Mouse (Mus musculus): Measurements from ENCODE around the gene Ralgapa2. TPM values are rescaled to one million over a fixed set of nuclear protein-coding genes. Genes with fewer than 3 reads are reported as not detected.
A peak's percentile ranks its signal among the peaks of the same experiment; 100 is the strongest.

The Ralgapa2 gene
- polyA plus RNA-seq, 1 experiment from 2014 or later, result 8.6 TPM

DNA sequence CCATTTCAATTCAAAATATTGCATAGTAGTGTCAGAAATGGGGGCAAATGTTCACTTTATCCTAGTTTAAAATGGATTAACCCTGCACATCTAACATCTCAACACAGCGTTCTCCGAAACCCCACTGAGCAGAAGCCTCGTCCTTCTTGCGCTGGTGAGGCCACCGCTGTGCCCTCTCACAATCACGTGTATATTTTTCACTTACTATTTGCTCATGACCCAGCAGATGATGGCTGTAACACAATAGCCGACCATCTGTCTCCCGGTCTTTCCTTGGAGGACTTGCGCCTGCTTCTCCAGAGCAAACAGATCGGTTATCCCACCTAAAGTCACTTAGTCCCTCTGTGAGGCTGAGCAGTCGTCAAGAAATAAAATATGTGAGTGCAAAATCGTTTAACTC is 146.0 kb downstream of the Ralgapa2 start:
- 44% methylated on average over 12 of the region's 12 CpGs for WGBS
- Histone ChIP-seq H3K9me3 (ENCODE audit: control insufficient read depth, low read length) (no peaks in the 10 kb centered on the region), H3K4me2 (ENCODE audit: low read depth) (no peak overlapping the region), H3K4me3 (ENCODE audit: low read depth, low read length) (no peak overlapping the region), H3K9ac (ENCODE audit: low read length) (no peak overlapping the region), H3K27me3 (ENCODE audit: control insufficient read depth, insufficient read depth, low read length) (no peaks in the 10 kb centered on the region), H3K4me1 (ENCODE audit: control insufficient read depth, insufficient read depth, low read length) (no peaks in the 10 kb centered on the region; the same call in 1 of the 2 replicates), H3K36me3 (ENCODE audit: control insufficient read depth, insufficient read depth, low read length) (no peaks in the 10 kb centered on the region), H3K27ac (ENCODE audit: low read depth, low read length) (no peak overlapping the region)
- ATAC-seq (ENCODE audit: insufficient read depth, low FRiP score, low TSS enrichment) (no peak), DNase-seq (ENCODE audit: low spot score) (peak; percentile 20)

DNA sequence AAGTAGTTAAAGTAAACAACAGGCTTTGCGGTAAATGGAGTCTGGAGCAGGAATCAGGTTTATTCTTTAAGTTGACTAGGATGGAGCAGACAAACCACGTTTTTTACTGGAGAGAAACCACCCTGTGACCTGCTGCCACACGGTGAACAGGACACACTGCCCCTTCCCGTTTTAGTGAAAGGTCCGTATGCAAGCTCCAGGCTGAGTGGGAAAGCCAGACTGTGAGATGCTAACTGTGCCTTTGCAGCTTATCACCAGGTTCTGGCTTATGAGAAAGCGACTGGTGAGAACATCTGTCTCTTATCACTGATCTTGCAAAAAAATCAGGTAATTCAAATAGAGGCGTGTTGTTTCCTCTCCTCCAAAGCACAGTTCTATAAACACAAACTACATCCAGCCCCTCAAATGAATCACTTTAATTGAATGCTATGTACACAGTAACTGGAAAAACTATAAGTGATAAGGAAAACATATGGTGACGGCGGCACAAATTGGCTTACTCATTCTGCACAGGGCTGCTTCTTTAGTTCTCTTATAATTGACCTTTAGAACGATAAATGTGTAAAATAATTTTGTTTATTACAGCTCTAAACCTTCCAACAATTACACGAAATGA is 146.7 kb downstream of the Ralgapa2 start:
- no peak for ATAC-seq (ENCODE audit: insufficient read depth, low FRiP score, low TSS enrichment)
- H3K4me2 ChIP-seq (ENCODE audit: low read depth), result no peak overlapping the region
- 69% methylated on average over 11 of the region's 11 CpGs for WGBS

DNA sequence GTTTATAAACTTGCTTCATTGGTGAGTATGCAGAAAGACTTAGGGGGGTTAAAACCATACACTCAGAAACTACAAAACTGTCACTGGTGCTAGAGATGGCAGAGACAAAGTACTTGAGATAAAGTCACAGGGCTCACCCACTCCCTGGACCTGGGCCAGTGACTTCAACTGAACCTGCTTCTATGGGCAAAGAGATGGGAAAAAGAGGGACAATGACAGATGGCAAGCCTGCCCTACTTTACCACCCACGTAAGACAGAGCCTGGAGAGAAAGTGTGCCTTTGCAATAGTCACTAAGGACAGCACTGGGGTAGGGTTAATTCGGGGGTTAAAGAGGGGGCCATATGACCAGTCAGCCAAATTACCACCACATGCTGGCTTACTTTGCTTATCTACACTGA is 148.7 kb downstream of the Ralgapa2 start:
- Histone ChIP-seq H3K4me2 (ENCODE audit: low read depth) (no peak overlapping the region), H3K27ac (ENCODE audit: low read depth, low read length) (no peak overlapping the region), H3K36me3 (ENCODE audit: control insufficient read depth, insufficient read depth, low read length) (no peaks in the 10 kb centered on the region), H3K9me3 (ENCODE audit: control insufficient read depth, low read length) (no peaks in the 10 kb centered on the region), H3K4me1 (ENCODE audit: control insufficient read depth, insufficient read depth, low read length) (no peaks in the 10 kb centered on the region), H3K4me3 (ENCODE audit: low read depth, low read length) (no peak overlapping the region), H3K27me3 (ENCODE audit: control insufficient read depth, insufficient read depth, low read length) (no peaks in the 10 kb centered on the region), H3K9ac (ENCODE audit: low read length) (no peak overlapping the region)
- 80% methylated on average over 2 of the region's 2 CpGs for WGBS
- DNase-seq (ENCODE audit: low spot score) (no peak), ATAC-seq (ENCODE audit: insufficient read depth, low FRiP score, low TSS enrichment) (no peak)

More for the DNA sequence above, 146.7 kb downstream of the Ralgapa2 start:
- DNase-seq (ENCODE audit: low spot score), result no peak
- Histone ChIP-seq H3K4me3 (ENCODE audit: low read depth, low read length) (no peak overlapping the region), H3K27me3 (ENCODE audit: control insufficient read depth, insufficient read depth, low read length) (no peaks in the 10 kb centered on the region), H3K36me3 (ENCODE audit: control insufficient read depth, insufficient read depth, low read length) (no peaks in the 10 kb centered on the region), H3K27ac (ENCODE audit: low read depth, low read length) (no peak overlapping the region), H3K4me1 (ENCODE audit: control insufficient read depth, insufficient read depth, low read length) (no peaks in the 10 kb centered on the region; the same call in 1 of the 2 replicates), H3K9me3 (ENCODE audit: control insufficient read depth, low read length) (no peaks in the 10 kb centered on the region), H3K9ac (ENCODE audit: low read length) (no peak overlapping the region)

DNA sequence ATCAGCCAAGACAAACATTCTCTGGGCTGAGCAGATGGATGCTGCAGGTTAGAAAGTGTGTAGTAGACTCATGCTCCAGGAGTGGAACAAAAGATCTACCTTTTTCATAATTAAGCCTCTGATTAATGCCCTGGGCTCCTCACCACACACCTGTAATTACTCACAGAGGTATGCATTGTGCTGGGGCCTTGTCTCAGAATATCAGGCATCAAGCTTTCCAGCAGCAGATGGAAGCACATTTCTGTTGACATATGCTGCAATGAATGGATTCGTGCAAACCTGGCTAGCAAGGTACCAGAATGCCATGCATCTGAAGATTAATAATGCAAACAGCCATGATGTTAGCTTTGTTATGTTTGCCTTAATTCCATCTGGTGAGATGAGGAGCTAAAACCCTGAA is 149.2 kb downstream of the Ralgapa2 start:
- Histone ChIP-seq H3K4me1 (ENCODE audit: control insufficient read depth, insufficient read depth, low read length) (no peaks in the 10 kb centered on the region), H3K27ac (ENCODE audit: low read depth, low read length) (no peak overlapping the region), H3K27me3 (ENCODE audit: control insufficient read depth, insufficient read depth, low read length) (no peaks in the 10 kb centered on the region), H3K9ac (ENCODE audit: low read length) (no peak overlapping the region), H3K36me3 (ENCODE audit: control insufficient read depth, insufficient read depth, low read length) (no peaks in the 10 kb centered on the region), H3K4me3 (ENCODE audit: low read depth, low read length) (no peak overlapping the region), H3K9me3 (ENCODE audit: control insufficient read depth, low read length) (no peaks in the 10 kb centered on the region), H3K4me2 (ENCODE audit: low read depth) (no peak overlapping the region)
- no peak for ATAC-seq (ENCODE audit: insufficient read depth, low FRiP score, low TSS enrichment)
- no peak for DNase-seq (ENCODE audit: low spot score)
- 90% methylated on average over 1 of the region's 1 CpGs for WGBS

DNA sequence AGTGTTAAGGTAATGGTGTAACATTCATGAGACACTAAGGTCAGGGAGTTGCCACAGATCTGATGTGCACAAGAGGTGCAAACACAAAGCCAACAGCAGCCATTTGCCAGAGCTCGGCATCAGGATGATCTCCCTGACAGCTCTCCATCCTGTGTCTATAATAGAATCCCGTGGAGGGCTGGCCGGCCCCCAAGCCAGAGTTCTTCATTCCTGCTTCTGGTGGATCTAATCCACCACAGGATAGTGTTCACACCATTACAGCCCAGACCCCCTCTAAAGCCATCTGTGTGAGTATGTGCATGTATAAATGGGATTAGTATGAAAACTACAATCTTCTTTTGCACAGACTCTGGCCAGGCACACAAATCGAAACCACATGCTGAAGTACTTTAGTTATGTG is 150.2 kb downstream of the Ralgapa2 start:
- WGBS, result 88% methylated on average over 4 of the region's 4 CpGs
- no peak for ATAC-seq (ENCODE audit: insufficient read depth, low FRiP score, low TSS enrichment)

DNA sequence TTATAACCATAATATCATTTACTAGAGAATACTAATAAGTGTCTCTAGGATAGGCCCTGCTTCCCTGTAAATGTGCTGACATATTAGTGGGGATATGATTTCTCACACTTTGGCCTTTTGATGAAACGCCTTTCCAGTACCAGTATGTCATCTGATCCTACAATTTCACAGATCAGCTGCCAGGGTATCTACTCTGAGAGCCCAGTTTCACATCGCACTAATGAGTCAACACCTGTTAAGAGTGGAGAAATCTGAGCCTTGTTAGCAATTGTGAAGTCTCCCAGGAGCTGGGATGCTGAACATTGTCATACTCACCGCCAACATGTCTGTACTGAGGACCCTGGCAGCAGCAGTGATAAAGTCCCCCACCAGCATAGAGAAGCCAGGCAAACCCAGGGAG is 151.1 kb downstream of the Ralgapa2 start:
- no peak for ATAC-seq (ENCODE audit: insufficient read depth, low FRiP score, low TSS enrichment)
- Histone ChIP-seq H3K4me3 (ENCODE audit: low read depth, low read length) (no peak overlapping the region), H3K4me2 (ENCODE audit: low read depth) (no peak overlapping the region), H3K36me3 (ENCODE audit: control insufficient read depth, insufficient read depth, low read length) (no peaks in the 10 kb centered on the region), H3K27ac (ENCODE audit: low read depth, low read length) (no peak overlapping the region), H3K9ac (ENCODE audit: low read length) (no peak overlapping the region), H3K9me3 (ENCODE audit: control insufficient read depth, low read length) (no peaks in the 10 kb centered on the region), H3K27me3 (ENCODE audit: control insufficient read depth, insufficient read depth, low read length) (no peaks in the 10 kb centered on the region), H3K4me1 (ENCODE audit: control insufficient read depth, insufficient read depth, low read length) (no peaks in the 10 kb centered on the region)
- 82% methylated on average over 3 of the region's 3 CpGs for WGBS
- DNase-seq (ENCODE audit: low spot score), result no peak

More for the DNA sequence above, 150.2 kb downstream of the Ralgapa2 start:
- no peak overlapping the region for H3K4me3 ChIP-seq (ENCODE audit: low read depth, low read length)
- H3K9me3 ChIP-seq (ENCODE audit: control insufficient read depth, low read length), result no peaks in the 10 kb centered on the region
- H3K36me3 ChIP-seq (ENCODE audit: control insufficient read depth, insufficient read depth, low read length), result no peaks in the 10 kb centered on the region
- H3K4me1 ChIP-seq (ENCODE audit: control insufficient read depth, insufficient read depth, low read length), result no peaks in the 10 kb centered on the region
- H3K4me2 ChIP-seq (ENCODE audit: low read depth), result no peak overlapping the region
- DNase-seq (ENCODE audit: low spot score), result no peak
- H3K27ac ChIP-seq (ENCODE audit: low read depth, low read length), result no peak overlapping the region
- H3K9ac ChIP-seq (ENCODE audit: low read length), result no peak overlapping the region
- H3K27me3 ChIP-seq (ENCODE audit: control insufficient read depth, insufficient read depth, low read length), result no peaks in the 10 kb centered on the region

DNA sequence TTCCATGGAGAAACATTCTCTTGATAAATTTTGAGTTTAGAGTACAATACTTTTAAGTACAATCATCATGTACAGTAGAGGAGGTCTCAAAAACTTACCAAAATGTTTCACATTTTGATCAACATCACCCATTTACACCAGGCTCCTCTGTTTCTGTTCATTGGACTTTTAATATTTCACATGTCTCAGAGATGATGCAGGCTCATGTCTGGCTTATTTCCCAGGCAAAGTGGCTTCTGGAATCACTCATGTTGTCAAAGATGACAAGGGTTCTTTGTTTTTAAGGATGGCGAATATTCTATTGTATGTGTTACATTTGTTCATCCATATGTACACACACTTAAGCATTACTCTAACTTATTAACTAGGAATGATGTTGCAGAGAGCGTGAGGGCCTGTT is 152.5 kb downstream of the Ralgapa2 start:
- Histone ChIP-seq H3K27ac (ENCODE audit: low read depth, low read length) (no peak overlapping the region), H3K9me3 (ENCODE audit: control insufficient read depth, low read length) (no peaks in the 10 kb centered on the region), H3K4me3 (ENCODE audit: low read depth, low read length) (no peak overlapping the region), H3K27me3 (ENCODE audit: control insufficient read depth, insufficient read depth, low read length) (no peaks in the 10 kb centered on the region), H3K9ac (ENCODE audit: low read length) (no peak overlapping the region), H3K4me2 (ENCODE audit: low read depth) (no peak overlapping the region), H3K36me3 (ENCODE audit: control insufficient read depth, insufficient read depth, low read length) (no peaks in the 10 kb centered on the region), H3K4me1 (ENCODE audit: control insufficient read depth, insufficient read depth, low read length) (no peaks in the 10 kb centered on the region)
- 94% methylated on average over 2 of the region's 2 CpGs for WGBS
- DNase-seq (ENCODE audit: low spot score), result no peak
- no peak for ATAC-seq (ENCODE audit: insufficient read depth, low FRiP score, low TSS enrichment)

DNA sequence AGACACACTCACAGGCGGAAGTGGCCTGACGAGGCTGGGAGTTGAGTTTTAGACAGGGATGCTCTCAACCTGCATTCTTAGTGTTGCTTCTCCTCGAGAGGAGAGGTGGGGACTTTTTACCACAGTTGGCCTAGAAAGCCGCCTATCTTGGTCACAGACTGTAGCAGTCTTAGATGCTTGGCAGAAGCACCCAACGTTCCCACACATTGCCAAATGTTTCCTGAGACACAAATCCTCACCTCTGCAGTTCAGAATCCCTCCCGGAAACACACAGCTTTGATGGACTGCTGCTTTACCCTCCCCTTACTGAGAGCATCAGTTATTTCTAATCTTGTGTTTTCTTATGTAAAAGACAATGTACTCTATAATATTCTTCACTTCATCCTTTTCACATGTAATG is 155.6 kb downstream of the Ralgapa2 start:
- H3K27me3 ChIP-seq (ENCODE audit: control insufficient read depth, insufficient read depth, low read length), result no peaks in the 10 kb centered on the region
- ATAC-seq (ENCODE audit: insufficient read depth, low FRiP score, low TSS enrichment) (no peak), DNase-seq (ENCODE audit: low spot score) (no peak)
- H3K9ac ChIP-seq (ENCODE audit: low read length), result no peak overlapping the region
- no peaks in the 10 kb centered on the region for H3K9me3 ChIP-seq (ENCODE audit: control insufficient read depth, low read length)
- no peaks in the 10 kb centered on the region for H3K4me1 ChIP-seq (ENCODE audit: control insufficient read depth, insufficient read depth, low read length)
- no peak overlapping the region for H3K4me2 ChIP-seq (ENCODE audit: low read depth)
- H3K27ac ChIP-seq (ENCODE audit: low read depth, low read length), result no peak overlapping the region
- 81% methylated on average over 6 of the region's 6 CpGs for WGBS
- no peak overlapping the region for H3K4me3 ChIP-seq (ENCODE audit: low read depth, low read length)
- no peaks in the 10 kb centered on the region for H3K36me3 ChIP-seq (ENCODE audit: control insufficient read depth, insufficient read depth, low read length)

DNA sequence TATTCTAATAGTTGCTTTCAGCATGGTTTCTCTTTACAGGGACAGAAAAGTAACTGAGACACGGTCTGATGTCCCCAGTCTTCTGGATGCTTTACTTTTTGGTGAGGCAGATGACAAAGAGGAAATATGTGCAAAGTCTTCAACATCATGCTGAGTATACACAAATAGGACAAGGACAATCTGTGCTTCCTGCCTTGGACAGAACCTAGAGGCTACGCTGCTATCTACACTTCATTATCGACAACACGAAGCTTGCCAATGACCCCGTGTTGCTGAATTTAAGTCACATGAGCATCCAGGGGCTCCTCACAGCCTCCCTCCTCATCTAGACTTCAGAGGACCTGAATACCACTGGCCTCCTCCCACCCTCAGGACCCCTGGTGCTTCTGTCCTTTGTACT is 161.9 kb downstream of the Ralgapa2 start:
- DNase-seq (ENCODE audit: low spot score), result no peak

More for the DNA sequence above, 161.9 kb downstream of the Ralgapa2 start:
- Histone ChIP-seq H3K4me1 (ENCODE audit: control insufficient read depth, insufficient read depth, low read length) (no peaks in the 10 kb centered on the region), H3K4me2 (ENCODE audit: low read depth) (no peak overlapping the region), H3K27me3 (ENCODE audit: control insufficient read depth, insufficient read depth, low read length) (no peaks in the 10 kb centered on the region), H3K27ac (ENCODE audit: low read depth, low read length) (no peak overlapping the region), H3K9me3 (ENCODE audit: control insufficient read depth, low read length) (no peaks in the 10 kb centered on the region), H3K4me3 (ENCODE audit: low read depth, low read length) (no peak overlapping the region), H3K36me3 (ENCODE audit: control insufficient read depth, insufficient read depth, low read length) (no peaks in the 10 kb centered on the region), H3K9ac (ENCODE audit: low read length) (no peak overlapping the region)
- no peak for ATAC-seq (ENCODE audit: insufficient read depth, low FRiP score, low TSS enrichment)
- WGBS, result 87% methylated on average over 5 of the region's 5 CpGs
